ENCODE assay signal across 17 mouse cellular contexts in genomic region chr16:12014523-12014922, GRCm38 (mm10). TPM values are rescaled to one million over a fixed set of nuclear protein-coding genes. Genes with fewer than 3 reads are reported as not detected.
DNase-seq lines count a peak whose midpoint lies in the region; ATAC-seq and TF ChIP-seq lines count a peak whose summit lies in the region.
"Had no signal": no experiment of that assay in that cellular context is flagged by ENCODE, and none has a peak within 500 bp of the region (broad histone marks: within the 10 kb centered on the region; RNA-seq: fewer than 3 reads in every experiment).

No protein-coding gene starts in this region.

- H3K27me3 ChIP-seq in forebrain, embryonic 16.5 days (replicated peaks; ENCODE audit: control insufficient read depth, insufficient read depth, low read length): no peaks in the 10 kb centered on the region
- H3K27me3 ChIP-seq in forebrain, embryonic 10.5 days (ENCODE audit: poor library complexity, severe bottlenecking): no peaks in the 10 kb centered on the region
- H3K27me3 ChIP-seq in MEL (ENCODE audit: control insufficient read depth in 1 of 2, insufficient read depth in 2 of 2, low read length in 2 of 2): no peaks in the 10 kb centered on the region
- H3K27me3 ChIP-seq in midbrain, embryonic 16.5 days (ENCODE audit: control insufficient read depth, insufficient read depth, low read depth, low read length): no peaks in the 10 kb centered on the region
- H3K27me3 ChIP-seq: embryonic facial prominence, embryonic 12.5 days; intestine, embryonic 15.5 days had no signal

- no peak overlapping the region for H3K9ac ChIP-seq in forebrain, embryonic 16.5 days (replicated peaks; ENCODE audit: low read depth, low read length)
- H3K9ac ChIP-seq in MEL (ENCODE audit: control insufficient read depth, low read depth, low read length, poor library complexity, severe bottlenecking): no peak overlapping the region
- H3K9ac ChIP-seq in midbrain, embryonic 16.5 days (ENCODE audit: low read depth, low read length): no peak overlapping the region
- H3K9ac ChIP-seq: embryonic facial prominence, embryonic 12.5 days; intestine, embryonic 15.5 days had no signal

- H3K4me2 ChIP-seq in forebrain, embryonic 16.5 days (ENCODE audit: low read length): no peak overlapping the region
- no peak overlapping the region for H3K4me2 ChIP-seq in midbrain, embryonic 16.5 days (ENCODE audit: low read length)
- H3K4me2 ChIP-seq: embryonic facial prominence, embryonic 12.5 days; intestine, embryonic 15.5 days had no signal

- TF ChIP-seq POLR2A in MEL (IDR thresholded peaks at IDR 0.05; ENCODE audit: control insufficient read depth in 1 of 2, insufficient read depth in 1 of 2, low read depth in 1 of 2, low read length in 2 of 2, poor library complexity in 1 of 2): no peak

- peak; percentile 40 for ATAC-seq in forebrain, embryonic 16.5 days
- ATAC-seq in megakaryocyte-erythroid progenitor cell, adult 5-6 weeks (replicated peaks; ENCODE audit: low FRiP score, low TSS enrichment, poor library complexity, severe bottlenecking): peak; percentile 55; the same call in 1 of the 2 replicates
- ATAC-seq in granulocyte monocyte progenitor cell, adult 5-6 weeks (replicated peaks; ENCODE audit: poor library complexity, severe bottlenecking): no peak
- ATAC-seq in midbrain, embryonic 16.5 days: no peak
- ATAC-seq: intestine, embryonic 15.5 days had no signal

- no peak for TF ChIP-seq CTCF in MEL (IDR thresholded peaks at IDR 0.05 in 2 of 3, conservative IDR thresholded peaks at IDR 0.05 in 1 of 3; ENCODE audit: control insufficient read depth in 1 of 3, insufficient read depth in 1 of 3, low read depth in 2 of 3, low read length in 3 of 3, poor library complexity in 1 of 3, severe bottlenecking in 1 of 3)

- no peaks in the 10 kb centered on the region for H3K36me3 ChIP-seq in forebrain, embryonic 16.5 days (ENCODE audit: control insufficient read depth, insufficient read depth)
- H3K36me3 ChIP-seq in forebrain, embryonic 10.5 days (replicated peaks): no peaks in the 10 kb centered on the region
- no peaks in the 10 kb centered on the region for H3K36me3 ChIP-seq in MEL (ENCODE audit: control insufficient read depth in 1 of 2, insufficient read depth in 2 of 2, low read length in 2 of 2)
- no peaks in the 10 kb centered on the region for H3K36me3 ChIP-seq in midbrain, embryonic 16.5 days (ENCODE audit: control insufficient read depth, insufficient read depth, low read length)
- H3K36me3 ChIP-seq: embryonic facial prominence, embryonic 12.5 days; heart, embryonic 10.5 days; intestine, embryonic 15.5 days had no signal

- DNase-seq in forebrain, embryonic 10.5 days (ENCODE audit: extremely low spot score, low spot score): no peak
- peak; percentile 5 for DNase-seq in MEL (ENCODE audit: low read depth, low spot score)
- DNase-seq in frontal cortex, postnatal 10 days (ENCODE audit: low spot score in 2 of 2): peak; percentile 24 to 38
- DNase-seq in kidney, postnatal 14 days: no peak
- DNase-seq: adrenal gland, postnatal 25 days; cerebellum, adult 18-20 months; gastrocnemius, adult 2 months; kidney, postnatal 25 days had no signal

- no peaks in the 10 kb centered on the region for H3K79me2 ChIP-seq in MEL (ENCODE audit: control insufficient read depth, insufficient read depth, low read length, poor library complexity)

- no peak for TF ChIP-seq EP300 in MEL (IDR thresholded peaks at IDR 0.05; ENCODE audit: low read depth in 1 of 2, low read length in 2 of 2)

- H3K4me3 ChIP-seq in forebrain, embryonic 16.5 days (replicated peaks; ENCODE audit: low read length): no peak overlapping the region
- no peak overlapping the region for H3K4me3 ChIP-seq in forebrain, embryonic 10.5 days
- no peak overlapping the region for H3K4me3 ChIP-seq in MEL (ENCODE audit: control insufficient read depth in 1 of 2, insufficient read depth in 1 of 2, low read depth in 2 of 2, low read length in 2 of 2)
- H3K4me3 ChIP-seq in midbrain, embryonic 16.5 days (ENCODE audit: low read depth, low read length): no peak overlapping the region
- H3K4me3 ChIP-seq: embryonic facial prominence, embryonic 12.5 days; gastrocnemius, adult 2 months; heart, embryonic 10.5 days; intestine, embryonic 15.5 days; myocyte had no signal

- no peaks in the 10 kb centered on the region for H3K9me3 ChIP-seq in forebrain, embryonic 16.5 days (ENCODE audit: control insufficient read depth, low read length)
- H3K9me3 ChIP-seq in forebrain, embryonic 10.5 days: no peaks in the 10 kb centered on the region; the same call in 1 of the 2 replicates
- H3K9me3 ChIP-seq in MEL (replicated peaks; ENCODE audit: insufficient read depth, low read length): no peaks in the 10 kb centered on the region
- H3K9me3 ChIP-seq in midbrain, embryonic 16.5 days (replicated peaks; ENCODE audit: control insufficient read depth, low read length, poor library complexity, severe bottlenecking): no peaks in the 10 kb centered on the region
- H3K9me3 ChIP-seq: embryonic facial prominence, embryonic 12.5 days; heart, embryonic 10.5 days; intestine, embryonic 15.5 days had no signal

- no peak for TF ChIP-seq RAD21 in MEL (IDR thresholded peaks at IDR 0.05; ENCODE audit: low read depth, low read length)

- H3K4me1 ChIP-seq in forebrain, embryonic 16.5 days (replicated peaks; ENCODE audit: control insufficient read depth, insufficient read depth, low read length): peaks cover 9% of the 10 kb centered on the region; the same call in 1 of the 2 replicates
- H3K4me1 ChIP-seq in forebrain, embryonic 10.5 days: peaks cover 4% of the 10 kb centered on the region; the same call in 1 of the 2 replicates
- H3K4me1 ChIP-seq in MEL (ENCODE audit: control insufficient read depth in 1 of 2, insufficient read depth in 2 of 2, low read length in 2 of 2): peaks cover 0 to 1% of the 10 kb centered on the region in 2 experiments; a peak in 1 of 4 replicates
- H3K4me1 ChIP-seq in midbrain, embryonic 16.5 days (ENCODE audit: control insufficient read depth, insufficient read depth, low read length): no peaks in the 10 kb centered on the region; the same call in 1 of the 2 replicates
- H3K4me1 ChIP-seq: embryonic facial prominence, embryonic 12.5 days; heart, embryonic 10.5 days; intestine, embryonic 15.5 days had no signal

- 46% methylated on average over 4 of the region's 4 CpGs for WGBS in forebrain, embryonic 16.5 days
- WGBS in forebrain, embryonic 10.5 days: 84% methylated on average over 4 of the region's 4 CpGs
- WGBS in midbrain, embryonic 16.5 days: 49% methylated on average over 4 of the region's 4 CpGs

- no peak overlapping the region for H3K27ac ChIP-seq in forebrain, embryonic 16.5 days (ENCODE audit: low read length)
- no peak overlapping the region for H3K27ac ChIP-seq in forebrain, embryonic 10.5 days
- H3K27ac ChIP-seq in MEL (ENCODE audit: control insufficient read depth, low read depth, low read length): no peak overlapping the region
- H3K27ac ChIP-seq in midbrain, embryonic 16.5 days (ENCODE audit: low read length): no peak overlapping the region
- H3K27ac ChIP-seq: embryonic facial prominence, embryonic 12.5 days; gastrocnemius, adult 2 months; heart, embryonic 10.5 days; intestine, embryonic 15.5 days had no signal

TF ChIP-seq in MEL, 35 proteins besides CTCF, POLR2A, EP300 and RAD21:
- TF ChIP-seq CHD2 (IDR thresholded peaks at IDR 0.05; ENCODE audit: low read length) (no peak), SIN3A (IDR thresholded peaks at IDR 0.05; ENCODE audit: low read length) (no peak), CHD1 (IDR thresholded peaks at IDR 0.05; ENCODE audit: low read depth, low read length) (no peak), MXI1 (IDR thresholded peaks at IDR 0.05; ENCODE audit: low read depth, low read length) (no peak), MYC (IDR thresholded peaks at IDR 0.05; ENCODE audit: low read depth, low read length) (no peak), HCFC1 (IDR thresholded peaks at IDR 0.05; ENCODE audit: low read depth, low read length) (no peak), ETS1 (IDR thresholded peaks at IDR 0.05; ENCODE audit: low read depth, low read length) (no peak), MYB (IDR thresholded peaks at IDR 0.05; ENCODE audit: low read depth, low read length) (no peak), MAZ (IDR thresholded peaks at IDR 0.05; ENCODE audit: low read depth, low read length) (no peak), TAL1 (IDR thresholded peaks at IDR 0.05; ENCODE audit: low read length) (no peak), RCOR1 (IDR thresholded peaks at IDR 0.05; ENCODE audit: low read depth, low read length) (no peak), ZC3H11A (IDR thresholded peaks at IDR 0.05; ENCODE audit: low read depth, low read length) (no peak), NRF1 (IDR thresholded peaks at IDR 0.05; ENCODE audit: insufficient read depth, low read depth, low read length, poor library complexity, severe bottlenecking) (no peak), ZKSCAN1 (IDR thresholded peaks at IDR 0.05; ENCODE audit: low read depth, low read length) (no peak), ZMIZ1 (IDR thresholded peaks at IDR 0.05; ENCODE audit: low read depth, low read length) (no peak), NELFE (IDR thresholded peaks at IDR 0.05; ENCODE audit: low read depth, low read length) (no peak), USF1 (IDR thresholded peaks at IDR 0.05; ENCODE audit: low read depth, low read length) (no peak), POLR2AphosphoS2 (IDR thresholded peaks at IDR 0.05; ENCODE audit: low read length) (no peak), POLR2AphosphoS5 (IDR thresholded peaks at IDR 0.05; ENCODE audit: borderline replicate concordance, low read depth, low read length) (no peak), GABPA (IDR thresholded peaks at IDR 0.05; ENCODE audit: low read depth, low read length) (no peak)
TF ChIP-seq in MEL: peak in this region for 0.

RNA-seq across cellular contexts. Expression of gene Shisa9, which starts 30.6 kb away (rescaled TPM):
- 6.6 and 7.2 TPM in 2 replicates for polyA plus RNA-seq in forebrain, embryonic 16.5 days (2015; fragmentation: Nextera tagmentation; extraction: Ambion mirVana)
- polyA plus RNA-seq in forebrain, embryonic 10.5 days (2016; fragmentation: Nextera tagmentation; extraction: Ambion mirVana): 0.06 TPM in 2 replicates
- total RNA-seq in MEL (2012; rRNA removed): not detected in 2 replicates
- polyA plus RNA-seq in MEL (2012; ENCODE audit: insufficient read depth in 1 of 2, insufficient read length in 2 of 2, low read depth in 1 of 2, low replicate concordance in 2 of 2, missing spikeins in 1 of 2): not detected
- total RNA-seq in megakaryocyte-erythroid progenitor cell, adult 5-6 weeks (2014; fragmentation: Nextera tagmentation): not detected in 2 replicates
- not detected in 2 replicates for total RNA-seq in megakaryocyte-erythroid progenitor cell, adult 5-6 weeks (2017)
- not detected in 2 replicates for total RNA-seq in granulocyte monocyte progenitor cell, adult 5-6 weeks (2014; fragmentation: Nextera tagmentation)
- not detected in 2 replicates for total RNA-seq in granulocyte monocyte progenitor cell, adult 5-6 weeks (2017)
- polyA plus RNA-seq in midbrain, embryonic 16.5 days (2015; fragmentation: Nextera tagmentation; extraction: Ambion mirVana): 13.8 and 16.9 TPM in 2 replicates
- total RNA-seq: gastrocnemius, adult 2 months; hematopoietic stem cell, adult 5-6 weeks had no signal
- polyA plus RNA-seq: myocyte had no signal

Comparison
In these comparisons a context has a peak if more than half of its experiments do, and no peak if none do; other contexts are left out.
1. ATAC-seq: peak in forebrain, embryonic 16.5 days (single experiment) and megakaryocyte-erythroid progenitor cell, adult 5-6 weeks (single experiment); none in granulocyte monocyte progenitor cell, adult 5-6 weeks (single experiment) and midbrain, embryonic 16.5 days (single experiment).
2. DNase-seq: peak in MEL (single experiment) and frontal cortex, postnatal 10 days (2 of 2); none in forebrain, embryonic 10.5 days (single experiment) and kidney, postnatal 14 days (single experiment).